In the genomic region with DNA sequence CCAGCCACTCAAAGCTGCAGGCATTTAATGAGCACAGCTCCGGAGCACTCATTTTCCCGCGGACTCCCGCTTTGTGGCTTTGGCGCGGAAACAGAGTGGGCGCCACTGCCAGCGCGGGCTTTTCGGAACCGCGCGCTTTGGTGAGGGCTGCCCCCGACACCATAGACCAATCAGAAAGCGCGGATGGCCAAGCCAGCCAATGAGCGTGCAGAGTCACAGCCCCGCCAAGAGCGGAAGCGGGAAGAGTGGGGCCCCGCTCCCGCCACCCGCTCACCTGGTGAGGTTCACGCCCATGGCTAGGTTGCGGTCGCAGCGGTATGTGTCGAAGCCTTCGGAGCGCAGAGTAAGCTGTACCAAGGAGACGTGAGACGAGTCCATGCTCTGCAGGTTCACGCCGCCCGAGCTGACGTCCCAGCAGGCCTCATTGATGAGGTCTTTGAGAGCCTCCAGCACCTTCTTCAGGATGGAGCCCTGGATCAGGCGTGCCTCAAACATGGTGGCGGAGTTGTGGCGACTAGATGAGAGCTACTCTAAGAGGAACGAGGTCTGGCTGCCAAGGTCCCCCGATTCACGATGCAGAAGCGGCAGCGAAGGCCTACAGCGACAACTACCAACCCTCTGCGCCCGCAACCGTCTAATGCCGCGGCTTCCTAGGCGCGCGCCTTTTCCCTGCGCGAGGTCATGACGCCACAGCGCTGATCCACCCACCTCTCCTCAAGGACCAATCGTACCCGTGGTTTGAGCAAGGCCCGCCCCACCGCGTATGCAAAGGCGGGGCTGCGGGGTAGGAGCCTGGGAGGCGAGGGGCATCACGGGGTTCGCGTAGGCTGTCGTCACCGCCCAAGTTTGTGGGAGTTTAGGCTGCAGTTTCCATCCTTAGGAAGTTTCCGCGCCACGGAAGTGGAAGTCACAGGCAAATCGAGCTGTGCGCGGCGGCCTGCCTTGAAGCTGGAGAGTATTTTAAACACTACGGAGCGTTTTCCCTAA, we compare ENCODE assay signal across 8 mouse cellular contexts. TPM values are rescaled to one million over a fixed set of nuclear protein-coding genes. Genes with fewer than 3 reads are reported as not detected.
A peak's percentile ranks its signal among the peaks of the same experiment; 100 is the strongest.
DNase-seq lines count a peak whose midpoint lies in the region; ATAC-seq and TF ChIP-seq lines count a peak whose summit lies in the region.

A gene (minus strand): TSS at position 773 of the 987 bp plus-strand sequence.

- no peaks in the 10 kb centered on the region for H3K27me3 ChIP-seq in forebrain, embryonic 15.5 days

- peak within 1 kb of the TSS; percentile 85 for H3K9ac ChIP-seq in ES-E14 (ENCODE audit: insufficient read depth, low read depth, low read length, poor library complexity, severe bottlenecking)
- peak within 1 kb of the TSS; percentile 49 for H3K9ac ChIP-seq in forebrain, embryonic 15.5 days (replicated peaks)

- peak; percentile 99 for ATAC-seq in forebrain, embryonic 15.5 days (replicated peaks)
- ATAC-seq in neutrophil, adult 5-6 weeks (ENCODE audit: extremely low read depth, insufficient number of reproducible peaks, low FRiP score, poor library complexity, severe bottlenecking): peak; percentile 98

- peaks cover 14% of the 10 kb centered on the region for H3K36me3 ChIP-seq in ES-E14 (ENCODE audit: control insufficient read depth, insufficient read depth, low read length, poor library complexity, severe bottlenecking)
- H3K36me3 ChIP-seq in forebrain, embryonic 15.5 days: peaks cover 18% of the 10 kb centered on the region; the same call in 1 of the 2 replicates

- H3K4me1 ChIP-seq in ES-E14 (ENCODE audit: control insufficient read depth in 2 of 2, insufficient read depth in 2 of 2, low read length in 2 of 2, poor library complexity in 1 of 2): peaks cover 0 to 3% of the 10 kb centered on the region in 2 experiments; a peak in 3 of 4 replicates
- H3K4me1 ChIP-seq in forebrain, embryonic 15.5 days: peaks cover 42% of the 10 kb centered on the region
- H3K4me1 ChIP-seq in lung, adult 2 months (ENCODE audit: control insufficient read depth, insufficient read depth, low read length): peaks cover 7% of the 10 kb centered on the region

- WGBS in forebrain, embryonic 15.5 days: under 1% methylated on average over 79 of the region's 79 CpGs
- under 1% methylated on average over 79 of the region's 79 CpGs for WGBS in lung, adult 2 months

- H3K4me2 ChIP-seq in forebrain, embryonic 15.5 days (replicated peaks): peak within 1 kb of the TSS; percentile 57

- TF ChIP-seq POLR2A in lung, adult 2 months (IDR thresholded peaks at IDR 0.05; ENCODE audit: borderline replicate concordance, extremely low read depth, low read depth, low read length): peak; percentile 77

- H3K27ac ChIP-seq in ES-E14 (ENCODE audit: insufficient read depth, low read depth, low read length, poor library complexity, severe bottlenecking): peak within 1 kb of the TSS; percentile 81
- H3K27ac ChIP-seq in forebrain, embryonic 15.5 days (replicated peaks): peak within 1 kb of the TSS; percentile 86

- no peaks in the 10 kb centered on the region for H3K9me3 ChIP-seq in ES-E14 (ENCODE audit: control insufficient read depth, insufficient read depth, low read depth, low read length)
- no peaks in the 10 kb centered on the region for H3K9me3 ChIP-seq in forebrain, embryonic 15.5 days

- no peak for TF ChIP-seq CTCF in lung, adult 2 months (IDR thresholded peaks at IDR 0.05; ENCODE audit: insufficient read depth, low read length)

- intact Hi-C loops in heart, postnatal 25 days (cut with DNase I): loop anchor here (10.0 kb wide), 1 partner anchor 562 kb away; a partner anchor contains a TSS

- DNase-seq in ES-E14 (ENCODE audit: low read depth, low spot score): peak; percentile 97
- peak; percentile 95 for DNase-seq in cerebellum, adult 11-12 months
- DNase-seq in heart, postnatal 25 days (ENCODE audit: low spot score): peak; percentile 98
- peak; percentile 96 to 97 for DNase-seq in layer of hippocampus, adult 18-20 months (ENCODE audit: low spot score in 2 of 2)
- DNase-seq in lung, adult 2 months: peak; percentile 95
- DNase-seq in thymus, adult 18-20 months: peak; percentile 97

- in situ Hi-C loops in ES-E14 (cut with MboI; ENCODE audit: low sequenced_read_pairs in 2 of 2, unreplicated experiment in 2 of 2): no loop called here

- H3K4me3 ChIP-seq in ES-E14 (ENCODE audit: insufficient read depth in 1 of 2, low read depth in 1 of 2, low read length in 2 of 2, poor library complexity in 1 of 2, severe bottlenecking in 1 of 2): peak within 1 kb of the TSS; percentile 82 to 86
- peak within 1 kb of the TSS; percentile 58 for H3K4me3 ChIP-seq in forebrain, embryonic 15.5 days
- peak within 1 kb of the TSS; percentile 71 for H3K4me3 ChIP-seq in lung, adult 2 months (replicated peaks; ENCODE audit: extremely low read depth, low read depth, low read length)

TF ChIP-seq in ES-E14, 5 proteins besides CTCF, POLR2A, EP300 and RAD21:
- TF ChIP-seq MAFK (IDR thresholded peaks at IDR 0.05; ENCODE audit: insufficient read depth, low read depth, low read length) (no peak), HCFC1 (IDR thresholded peaks at IDR 0.05; ENCODE audit: borderline replicate concordance, insufficient read depth, low read length) (peak; percentile 54; the same call in 1 of the 2 replicates), CHD2 (IDR thresholded peaks at IDR 0.05; ENCODE audit: low read depth, low read length) (peak; percentile 74; the same call in 1 of the 2 replicates), ZC3H11A (IDR thresholded peaks at IDR 0.05; ENCODE audit: borderline replicate concordance, low read depth, low read length) (no peak), ZNF384 (IDR thresholded peaks at IDR 0.05; ENCODE audit: low read depth, low read length) (no peak)

RNA-seq across cellular contexts. Expression of the gene that starts here (rescaled TPM):
- 296 and 370 TPM in 2 replicates for total RNA-seq in ES-E14 (2012; rRNA removed)
- polyA plus RNA-seq in forebrain, embryonic 15.5 days (2015; fragmentation: Nextera tagmentation; extraction: Ambion mirVana): 190 and 193 TPM in 2 replicates
- 10 to 100 TPM; 37.5 to 40.9 TPM for total RNA-seq in heart, postnatal 25 days (2021)
- total RNA-seq in layer of hippocampus, adult 18-20 months (2021): 10 to 100 TPM; 48.3 to 49.3 TPM
- 52.7 and 59.2 TPM in 2 replicates for polyA plus RNA-seq in lung, adult 2 months (2012; rRNA removed)
- total RNA-seq in neutrophil, adult 5-6 weeks (2017): 123 and 149 TPM in 2 replicates

Comparison
In these comparisons a context has a peak if more than half of its experiments do, and no peak if none do; other contexts are left out.
1. Peak in every context shown above with its lines: DNase-seq, ATAC-seq, H3K4me3 ChIP-seq and H3K27ac ChIP-seq.